Mouse (Mus musculus): ENCODE data around the gene Btbd35f20. TPM values are rescaled to one million over a fixed set of nuclear protein-coding genes. Genes with fewer than 3 reads are reported as not detected.
"Not testable (repeated sequence)": the region's sequence is repeated elsewhere in the genome, so short reads cannot be mapped to it uniquely, and the experiment has no call there.

Btbd35f20 gene
- total RNA-seq (2015), result not detected in 2 replicates
- not detected in 2 replicates for total RNA-seq (2017)

DNA sequence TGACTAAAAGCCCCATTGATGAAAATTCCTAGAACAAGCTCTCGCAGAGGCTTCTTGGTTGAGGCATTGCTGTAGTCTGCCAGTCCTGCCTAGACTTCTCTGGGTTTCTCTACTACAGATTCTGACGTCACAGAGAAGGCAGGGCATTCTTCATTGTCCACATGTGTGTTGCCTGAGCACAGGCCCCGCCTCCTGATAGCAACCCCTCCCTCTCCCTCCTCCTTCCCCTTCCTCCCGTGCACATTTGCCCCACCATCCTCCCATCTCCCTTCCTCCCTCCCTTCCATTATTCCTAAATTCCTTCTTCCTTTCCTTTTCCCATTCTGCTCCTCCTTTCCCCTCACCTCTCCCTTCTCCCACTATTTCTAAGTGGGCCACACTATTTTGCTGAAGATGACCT lies at the start of gene Btbd35f20:
Gene Btbd35f20, minus strand, starts transcription at position 101 of the 400 bp plus-strand sequence.
- ATAC-seq (ENCODE audit: poor library complexity, severe bottlenecking), result not testable (repeated sequence)

Other genes starting within 250 kb of the Btbd35f20 start
- gene Btbd35f28, start 94.7 kb downstream of the Btbd35f20 start, total RNA-seq (2015), result not detected in 2 replicates
- gene Btbd35f28, start 94.7 kb downstream of the Btbd35f20 start, total RNA-seq (2017), result not detected in 2 replicates
- not detected in 2 replicates for gene Btbd35f17, start 79.4 kb upstream of the Btbd35f20 start, total RNA-seq (2015)
- not detected in 2 replicates for gene Btbd35f17, start 79.4 kb upstream of the Btbd35f20 start, total RNA-seq (2017)